Comparison of ENCODE assay signal across 18 mouse cellular contexts in the genomic region with DNA sequence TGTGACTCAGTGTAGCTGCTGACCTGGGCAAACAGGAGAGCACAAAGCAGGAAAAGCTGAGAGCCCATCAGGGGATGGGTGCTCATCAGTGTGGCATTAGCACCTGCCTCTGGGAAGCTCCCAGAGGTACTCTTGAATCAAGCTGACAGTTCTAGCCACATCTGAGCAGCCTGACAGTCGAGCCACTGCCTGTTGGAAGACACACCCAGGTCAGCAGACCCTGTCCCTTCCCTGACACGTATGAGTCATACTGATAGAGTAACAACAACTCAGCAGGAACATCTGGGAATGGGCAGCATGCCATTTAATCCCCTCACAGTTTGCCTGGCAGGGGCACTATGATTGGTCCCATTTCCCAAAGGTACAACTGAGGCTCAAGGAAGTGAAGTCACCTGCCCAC.
"Had no signal": no experiment of that assay in that cellular context is flagged by ENCODE, and none has a peak within 500 bp of the region (broad histone marks: within the 10 kb centered on the region; RNA-seq: fewer than 3 reads in every experiment).

No protein-coding gene starts in this region.

- DNase-seq: gastrocnemius, postnatal 14 days; gastrocnemius, postnatal 36 days; kidney, adult 11 months; kidney, adult 2 months; kidney, adult 9 months; kidney, postnatal 14 days; kidney, postnatal 36 days; left cerebral cortex, postnatal 4 days had no signal

- H3K9me3 ChIP-seq: hindbrain, embryonic 13.5 days; hindbrain, embryonic 15.5 days; kidney, embryonic 15.5 days; limb, embryonic 13.5 days; limb, embryonic 15.5 days; liver, embryonic 12.5 days had no signal

- H3K36me3 ChIP-seq: hindbrain, embryonic 13.5 days; hindbrain, embryonic 15.5 days; kidney, embryonic 15.5 days; limb, embryonic 13.5 days; limb, embryonic 15.5 days; liver, embryonic 12.5 days had no signal

- H3K27me3 ChIP-seq: hindbrain, embryonic 13.5 days; hindbrain, embryonic 15.5 days; kidney, embryonic 15.5 days; limb, embryonic 13.5 days; limb, embryonic 15.5 days; liver, embryonic 12.5 days had no signal

- H3K4me3 ChIP-seq: heart, adult 2 months; hindbrain, embryonic 13.5 days; hindbrain, embryonic 15.5 days; kidney, embryonic 15.5 days; limb, embryonic 13.5 days; limb, embryonic 15.5 days; liver, embryonic 12.5 days had no signal

- H3K27ac ChIP-seq: heart, adult 2 months; hindbrain, embryonic 13.5 days; hindbrain, postnatal 0 days; kidney, embryonic 15.5 days; kidney, postnatal 0 days; limb, embryonic 13.5 days; limb, embryonic 15.5 days; liver, embryonic 12.5 days; liver, embryonic 14.5 days had no signal

- H3K4me1 ChIP-seq: limb, embryonic 13.5 days; limb, embryonic 15.5 days; liver, embryonic 12.5 days had no signal
